Mouse (Mus musculus) heart, adult 18-20 months (tissue): ENCODE data around the gene Ext2. TPM values are rescaled to one million over a fixed set of nuclear protein-coding genes. Genes with fewer than 3 reads are reported as not detected.

ENCODE experiments used
- DNase-seq, 2 experiments: peaks; one replicate each; pipeline ENCODE4 v3.0.0; 2021 to 2022; ENCODE audit warnings: mixed read lengths in 1 of 2
- total RNA-seq, 2 experiments: library from RNA; stranded (reverse); gene quantifications; 2 replicates each; pipeline ENCODE4 v1.2.3; 2021

Ext2 gene
- total RNA-seq, 2 experiments from 2014 or later = 37.9 to 39.9 TPM

DNA sequence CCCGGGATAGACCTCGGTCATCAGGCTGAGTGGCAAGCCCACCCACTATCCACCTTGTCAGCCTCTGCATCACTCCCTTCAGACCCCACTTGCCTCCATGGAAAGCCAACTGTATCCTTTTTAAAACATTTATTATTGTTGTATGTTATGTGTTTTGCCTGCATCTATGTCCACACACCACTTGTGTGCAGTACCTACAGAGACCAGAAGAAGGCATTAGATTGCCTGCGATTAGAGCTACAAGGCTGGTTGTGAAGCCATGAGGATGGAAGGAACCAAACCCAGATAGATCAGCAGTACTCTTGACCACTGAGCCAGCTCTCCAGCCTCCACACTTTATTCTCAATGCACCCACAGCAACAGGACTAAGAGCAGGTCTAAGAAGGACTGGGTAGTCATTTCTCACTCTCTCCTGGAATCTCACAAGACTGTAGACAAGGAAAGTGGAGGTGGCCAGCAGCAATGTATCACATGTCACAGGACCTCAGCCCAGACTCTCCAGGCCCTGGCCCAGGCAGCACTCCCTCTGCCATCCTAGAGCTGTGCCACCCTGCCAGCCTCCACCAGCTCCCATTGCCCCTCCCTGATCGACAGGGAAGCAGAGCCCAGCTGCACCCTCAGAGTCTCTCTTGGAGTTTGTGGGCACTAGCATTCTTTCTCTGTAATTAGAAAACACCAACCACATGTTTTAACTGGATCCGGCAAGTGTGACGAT, 15.7 kb downstream of the Ext2 start:
- DNase-seq = no peak

DNA sequence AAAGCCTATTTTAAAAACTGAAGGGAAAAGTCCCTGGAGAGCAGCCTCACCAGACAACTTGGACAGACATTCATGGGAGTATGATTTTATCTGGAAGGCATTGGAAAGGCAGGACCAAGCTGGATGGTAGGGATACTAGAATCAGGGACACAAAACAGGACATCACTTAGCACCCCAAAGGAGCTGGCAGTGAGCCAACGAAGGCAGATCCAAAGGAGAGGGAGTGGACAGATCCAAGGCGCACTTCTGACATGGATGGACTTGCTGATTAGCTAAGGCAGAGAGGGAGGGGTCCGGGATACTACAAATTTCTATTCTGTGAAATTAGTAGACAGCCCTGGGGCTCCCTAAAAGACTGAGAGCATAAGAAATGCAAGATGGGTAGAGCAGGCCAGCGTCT, 16.8 kb downstream of the Ext2 start:
- DNase-seq = peak in 1 of 2 experiments; percentile 23

DNA sequence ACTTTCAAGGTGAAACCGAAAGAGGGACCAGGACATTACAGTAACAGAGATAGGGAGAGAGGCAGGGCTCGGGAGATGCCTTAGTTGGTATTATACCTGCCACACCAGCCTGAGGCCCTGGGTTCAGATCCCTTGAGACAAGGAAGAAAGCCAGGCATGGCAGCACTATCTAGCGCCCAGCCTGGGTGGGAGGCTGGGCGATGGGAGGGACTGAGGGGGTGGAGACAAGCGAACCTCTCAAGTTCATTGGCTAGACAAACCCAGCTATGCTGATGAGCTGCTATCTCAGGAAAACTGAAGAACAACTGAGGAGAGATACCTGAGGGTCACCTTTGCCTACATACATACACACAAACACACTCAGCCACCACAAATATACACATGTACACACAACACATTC, 17.3 kb downstream of the Ext2 start:
- DNase-seq = no peak

DNA sequence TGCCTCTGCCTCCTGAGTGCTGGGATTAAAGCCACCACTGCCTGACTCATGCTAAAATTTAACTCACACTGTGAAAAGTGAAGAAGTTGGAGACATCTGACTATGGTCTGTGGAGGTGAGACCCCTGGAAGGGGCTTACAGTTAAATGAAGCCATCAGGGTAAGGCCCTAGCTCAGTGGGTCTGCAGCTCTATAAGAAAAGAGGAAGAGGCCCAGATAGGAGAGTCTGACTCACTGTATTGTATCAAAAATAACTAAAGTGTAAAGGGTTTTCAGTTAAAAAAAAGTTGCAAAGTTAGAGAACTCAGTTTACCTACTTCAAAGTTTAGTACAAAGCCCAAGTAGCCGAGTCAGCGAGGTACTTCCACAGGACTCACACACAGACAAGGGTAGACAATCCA, 19.4 kb downstream of the Ext2 start:
- no peak for DNase-seq

DNA sequence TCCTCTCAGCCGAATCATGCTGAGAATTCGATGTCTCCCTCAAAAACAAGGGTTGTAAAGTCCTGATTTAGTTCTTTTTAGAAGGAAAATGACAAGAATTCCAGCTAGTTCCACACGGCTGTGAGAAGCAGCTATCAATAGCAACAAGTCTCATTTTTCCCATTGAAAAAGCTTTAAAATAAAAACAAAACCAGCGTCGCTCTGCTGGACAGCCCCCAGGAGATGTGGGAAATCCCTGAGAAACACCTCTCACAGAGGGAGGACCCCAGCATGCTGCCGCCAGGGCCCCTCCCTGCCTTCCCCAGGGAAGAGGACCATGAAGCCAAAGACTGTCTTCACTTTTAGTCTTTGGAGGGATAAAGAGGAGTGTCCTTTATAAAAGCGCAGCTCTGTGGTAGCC, 21.3 kb downstream of the Ext2 start:
- DNase-seq = no peak

DNA sequence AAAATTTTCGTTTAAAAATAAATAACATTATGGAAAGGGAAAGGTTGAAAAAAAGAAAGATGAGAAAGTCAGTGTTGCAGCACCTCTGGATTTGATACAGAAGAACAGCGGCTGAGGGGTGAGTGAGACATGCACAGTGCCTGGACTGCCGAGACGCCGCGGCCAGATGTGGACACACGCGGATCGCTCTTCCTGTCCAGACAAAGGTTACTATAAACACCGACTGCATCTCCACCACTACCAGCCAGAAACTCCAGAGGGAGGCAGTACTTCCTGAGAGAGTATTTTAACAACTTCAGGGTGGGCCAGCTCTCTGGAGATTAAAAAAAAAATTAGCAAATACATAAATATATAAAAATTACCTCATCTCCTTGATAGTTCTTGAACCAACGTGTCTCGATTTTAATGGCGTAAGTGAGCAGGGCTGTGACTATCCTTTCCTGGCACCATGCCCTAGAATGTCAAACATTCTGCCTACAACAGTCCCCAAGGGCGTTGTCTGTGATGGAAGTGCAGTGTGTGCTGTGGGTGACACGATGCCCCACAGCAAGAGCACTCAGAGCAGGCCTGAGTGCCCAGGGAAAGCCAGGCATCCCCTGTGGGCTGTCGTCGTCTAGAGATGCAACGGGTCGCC, 25.1 kb downstream of the Ext2 start:
- DNase-seq = no peak

DNA sequence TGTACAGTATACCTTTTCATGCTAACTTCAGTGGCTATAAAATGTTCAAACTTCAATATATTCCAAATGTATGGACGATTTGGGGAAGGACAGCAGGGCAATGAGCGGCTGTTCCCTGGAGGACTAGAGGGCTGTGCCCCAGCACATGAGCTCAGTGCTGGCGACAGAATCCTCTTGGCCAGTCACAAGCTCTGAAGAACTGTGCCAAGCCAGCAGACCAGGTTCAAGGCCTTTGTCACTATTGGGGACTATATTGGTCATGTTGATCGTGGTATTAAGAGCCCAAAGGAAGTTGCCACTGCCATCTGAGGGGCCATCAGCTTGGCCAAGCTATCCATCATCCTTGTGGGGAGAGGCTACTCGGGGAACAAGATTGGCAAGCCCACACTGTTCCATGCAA, 28.0 kb downstream of the Ext2 start:
- no peak for DNase-seq

DNA sequence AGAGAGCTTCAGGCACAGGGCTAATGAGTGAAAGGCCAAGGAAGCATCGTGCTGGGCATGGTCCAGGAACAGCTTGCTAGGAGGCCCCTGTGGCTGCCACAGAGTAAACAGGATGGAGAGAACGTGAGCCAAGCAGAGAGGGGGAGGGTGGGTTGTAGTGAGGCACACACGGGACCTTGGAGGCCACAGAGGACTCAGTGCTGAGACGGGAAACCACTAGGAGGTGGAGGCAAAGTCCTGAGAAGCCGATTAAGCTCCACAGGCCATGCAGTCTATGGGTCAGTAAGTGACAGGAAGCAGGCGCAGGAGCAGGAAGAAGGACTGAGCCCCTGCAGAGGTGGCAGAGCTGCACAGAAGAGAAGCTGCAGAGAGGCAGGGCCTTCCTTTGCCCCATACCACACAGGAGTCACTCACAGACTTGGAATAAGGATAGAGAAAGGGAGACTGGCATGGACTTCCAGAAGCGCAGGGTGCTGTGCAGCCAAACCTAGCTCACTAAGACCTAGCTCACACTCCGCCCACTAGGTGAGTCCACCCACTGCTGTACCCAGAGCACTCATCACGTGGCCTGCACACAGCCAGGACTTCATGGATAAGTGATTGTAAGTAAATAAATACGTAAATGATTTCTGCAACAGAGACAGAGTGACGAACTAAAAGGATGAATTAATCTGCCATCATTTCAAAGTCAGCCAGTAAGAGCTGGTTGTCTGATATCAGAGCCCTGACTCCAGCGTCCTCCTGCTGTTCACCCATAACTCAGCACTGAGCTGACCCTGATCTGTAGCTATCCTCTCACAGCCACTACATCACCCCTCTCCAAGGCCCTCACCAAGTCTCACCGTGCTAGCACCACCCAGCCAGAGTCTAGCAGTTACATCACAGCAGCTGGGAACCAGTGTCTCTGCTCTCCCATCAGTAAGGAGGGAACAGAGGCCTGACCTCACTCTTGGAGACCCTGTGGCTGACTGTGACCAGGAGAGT, 30.6 kb downstream of the Ext2 start:
- peak; percentile 68 to 88 for DNase-seq

DNA sequence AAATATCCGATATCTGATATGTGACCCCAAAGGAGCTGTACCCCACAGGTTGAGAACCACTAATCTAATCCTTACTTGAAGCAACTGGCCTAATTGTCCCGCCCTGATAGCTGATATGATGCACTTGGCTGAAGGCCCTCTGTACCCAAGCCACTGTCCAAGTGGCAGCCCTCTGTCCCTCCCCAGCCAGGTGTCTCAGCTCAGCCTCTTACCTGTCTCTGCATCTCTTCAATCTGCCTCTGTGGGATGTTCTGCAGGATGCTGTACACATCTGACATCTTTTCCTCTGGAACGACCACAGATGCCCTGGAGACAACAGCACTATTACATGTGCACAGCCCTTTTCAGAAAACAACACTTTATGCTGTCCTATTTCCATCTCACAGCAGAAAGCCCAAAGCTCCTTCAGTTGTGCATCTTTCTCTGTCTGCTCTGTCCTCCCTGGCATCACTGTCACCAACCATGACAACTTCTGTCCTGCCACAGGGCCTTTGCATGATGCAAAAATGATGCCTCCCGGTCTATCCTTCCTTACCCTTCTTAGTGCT, 31.5 kb downstream of the Ext2 start:
- no peak for DNase-seq

DNA sequence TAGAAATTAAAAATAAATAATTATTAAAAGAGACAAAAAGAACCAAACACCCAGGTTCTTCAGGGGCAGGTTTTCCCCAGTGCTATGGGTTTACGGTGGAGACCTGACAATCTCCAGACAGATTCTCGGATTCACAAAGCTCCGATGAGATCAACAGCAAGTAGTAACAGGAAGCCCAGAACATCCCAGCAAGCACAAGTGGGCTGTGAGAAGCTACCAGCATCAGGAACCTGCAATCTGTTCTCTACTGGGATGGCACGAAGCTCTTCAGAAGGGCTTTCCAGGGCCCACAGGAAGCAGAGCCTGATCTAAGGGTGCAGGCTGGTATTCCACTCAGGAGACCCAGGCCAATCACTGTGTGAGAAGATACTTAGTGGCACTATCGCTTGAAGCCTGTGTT, 33.8 kb downstream of the Ext2 start:
- DNase-seq = no peak

DNA sequence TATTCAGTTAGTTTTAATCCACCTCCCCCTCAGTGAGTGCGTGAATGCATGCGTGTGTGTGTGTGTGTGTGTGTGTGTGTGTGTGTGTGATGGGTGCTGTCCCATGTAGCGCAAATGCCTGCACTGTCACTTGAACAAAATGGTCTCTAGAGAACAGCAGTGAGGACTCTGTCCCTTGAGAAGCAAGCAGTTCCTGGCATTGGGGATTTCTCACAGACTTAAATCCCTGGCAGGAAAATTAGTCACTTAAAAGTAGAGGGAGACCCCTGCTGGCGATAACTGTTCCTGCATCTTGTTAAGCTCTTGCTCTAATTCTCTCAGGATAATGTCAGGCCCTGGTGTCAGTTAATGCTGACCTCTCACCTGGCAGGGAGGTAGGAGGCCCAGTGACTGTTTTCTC, 36.2 kb downstream of the Ext2 start:
- DNase-seq = peak; percentile 64 to 88

DNA sequence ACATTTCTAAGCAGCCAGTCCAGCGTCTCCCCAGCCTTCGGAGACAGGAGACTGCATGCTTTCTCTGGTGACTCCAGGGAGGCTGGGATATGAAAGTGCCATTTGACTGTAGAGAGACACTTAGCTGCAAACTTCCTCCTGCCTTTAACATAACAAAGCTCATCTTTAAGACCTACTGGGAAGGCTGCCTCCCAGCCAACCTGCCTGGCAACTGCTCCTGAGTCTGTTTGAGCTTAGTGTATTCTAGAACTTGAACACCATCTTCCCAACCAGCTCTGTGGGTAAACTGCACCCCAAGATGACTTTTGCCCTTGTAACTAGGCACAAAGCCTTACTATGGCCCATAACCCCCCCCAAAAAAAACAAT, 37.0 kb downstream of the Ext2 start:
- DNase-seq = no peak

DNA sequence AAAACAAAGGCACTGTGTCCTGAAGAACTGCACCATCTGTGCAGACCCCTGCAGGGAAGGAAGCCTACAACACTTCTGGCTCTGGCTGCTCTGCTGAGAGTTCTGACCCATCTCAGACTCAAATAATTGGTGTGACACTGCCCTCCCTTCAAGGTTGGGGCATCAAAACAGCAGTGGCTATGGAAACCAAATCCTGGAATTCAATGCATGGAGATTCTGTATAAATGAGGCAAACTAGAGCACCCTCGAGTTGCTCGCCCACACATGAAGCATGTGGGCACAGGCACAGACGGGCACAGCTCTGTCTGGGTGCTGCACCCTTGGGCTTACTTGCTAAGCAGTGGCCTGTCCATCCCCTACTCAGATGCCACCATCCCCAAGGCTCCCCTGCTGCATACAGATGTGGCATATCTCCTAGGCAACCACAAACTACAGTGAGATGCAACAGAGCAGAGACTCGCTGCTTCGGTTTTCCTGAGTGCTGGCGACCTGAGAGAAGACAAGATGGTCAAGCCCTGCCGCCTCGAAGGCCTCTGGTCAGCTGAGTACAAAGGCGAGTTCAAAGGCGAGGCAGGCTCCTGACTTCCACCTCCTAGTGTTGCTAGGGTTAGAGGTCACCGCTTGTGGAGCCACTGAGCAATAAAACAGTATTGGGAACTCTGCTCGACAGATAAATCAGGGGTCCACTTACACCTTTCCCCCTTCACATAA, 37.5 kb downstream of the Ext2 start:
- no peak for DNase-seq

DNA sequence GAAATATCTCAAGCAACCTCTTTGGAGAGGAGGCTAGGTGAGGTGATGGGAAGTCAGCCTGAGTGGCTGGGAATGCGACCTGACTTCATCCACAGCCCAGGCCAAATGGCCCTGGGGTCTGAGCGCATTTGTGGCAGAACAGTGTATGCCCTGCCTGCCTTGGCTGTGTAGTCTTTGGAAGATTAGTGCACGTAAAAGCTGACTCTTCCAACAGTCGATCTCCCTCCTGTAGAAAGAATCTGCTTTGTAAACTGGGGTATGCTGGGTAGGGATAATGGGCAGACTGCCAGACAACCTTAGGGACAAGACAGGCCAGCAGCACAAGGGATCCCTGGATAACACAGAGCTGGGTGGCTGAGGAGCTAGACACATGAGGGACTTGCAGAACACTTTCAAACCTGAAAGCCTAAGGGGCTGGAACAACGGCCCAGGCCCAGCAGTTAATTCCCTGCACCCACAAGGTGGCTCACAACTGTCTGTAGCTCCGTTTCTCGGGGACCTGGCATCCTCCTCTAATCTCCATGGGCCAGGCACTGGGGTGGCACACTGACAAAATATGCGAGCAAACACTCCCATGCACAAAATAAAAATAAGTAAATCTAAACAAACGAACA, 38.3 kb downstream of the Ext2 start:
- no peak for DNase-seq

DNA sequence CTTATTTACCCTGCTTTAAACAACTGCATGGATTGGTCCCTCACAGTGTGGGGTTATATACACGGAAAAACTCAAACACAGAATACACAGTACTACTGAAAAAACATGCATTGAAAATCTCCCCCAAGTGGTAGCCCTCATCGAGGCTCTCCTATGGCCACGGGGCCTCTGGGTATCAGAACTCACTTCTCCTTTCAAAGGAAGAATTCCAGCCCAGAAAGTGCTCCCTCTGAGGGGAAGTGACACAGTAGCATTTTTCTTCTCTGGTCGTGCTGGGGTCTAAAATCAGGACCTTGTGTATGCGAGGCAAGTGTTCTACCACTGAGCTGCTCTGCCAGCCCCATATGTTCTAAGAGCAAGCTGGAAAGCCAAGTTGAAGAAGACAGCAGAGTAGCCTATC, 39.7 kb downstream of the Ext2 start:
- DNase-seq = no peak

DNA sequence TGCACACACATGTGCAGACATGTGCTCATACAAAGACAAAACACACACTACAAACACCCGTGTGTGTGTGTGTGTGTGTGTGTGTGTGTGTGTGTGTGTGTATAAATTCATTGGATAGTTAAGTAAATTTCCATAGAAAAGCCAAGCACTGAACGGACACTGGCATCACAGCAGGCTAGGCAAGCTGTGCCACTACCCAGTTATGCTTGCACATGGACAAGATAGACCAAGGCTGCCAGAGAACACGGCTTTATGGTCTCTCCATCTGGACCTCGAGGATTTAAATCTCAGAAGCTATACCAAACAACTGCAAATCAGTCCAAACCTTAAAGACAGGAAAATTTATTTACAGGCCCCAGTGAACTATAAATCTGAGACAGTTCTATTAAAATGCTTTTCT, 40.2 kb downstream of the Ext2 start:
- no peak for DNase-seq

DNA sequence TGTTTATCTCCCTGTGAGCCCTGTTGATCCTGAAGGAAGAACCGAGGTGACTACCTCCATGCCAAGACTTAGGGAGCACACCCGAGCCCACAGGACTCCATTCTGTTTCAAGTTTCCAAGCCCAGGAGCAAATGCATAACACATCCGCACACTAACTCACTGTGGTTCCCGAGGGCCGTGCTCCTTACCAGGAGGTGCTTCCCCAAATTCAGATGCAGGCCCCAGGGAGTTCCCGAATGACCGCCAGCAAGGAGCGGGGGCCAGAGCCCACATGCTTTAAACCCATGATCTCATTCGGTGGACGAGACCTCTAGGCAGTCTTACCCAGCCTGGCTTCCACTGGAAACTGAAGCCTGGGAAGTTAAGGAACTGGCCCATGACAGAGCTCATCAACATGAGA, 41.8 kb downstream of the Ext2 start:
- peak in 1 of 2 experiments; percentile 31 for DNase-seq

DNA sequence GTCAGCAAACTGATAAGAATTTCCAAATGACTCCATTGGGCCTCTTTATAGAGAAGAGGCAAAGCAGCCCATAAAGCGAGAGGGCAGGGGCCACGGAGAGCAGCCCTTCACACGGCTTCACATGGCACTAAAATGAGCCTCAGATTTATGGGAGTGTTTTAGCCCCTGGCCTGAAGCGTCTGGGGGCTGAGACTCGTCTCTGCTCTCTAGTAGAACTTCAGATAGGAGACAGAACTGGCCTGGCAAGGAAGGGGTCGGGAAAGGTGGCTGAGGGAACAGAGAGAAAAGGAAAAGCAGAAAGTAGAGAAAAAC, 42.5 kb downstream of the Ext2 start:
- no peak for DNase-seq

DNA sequence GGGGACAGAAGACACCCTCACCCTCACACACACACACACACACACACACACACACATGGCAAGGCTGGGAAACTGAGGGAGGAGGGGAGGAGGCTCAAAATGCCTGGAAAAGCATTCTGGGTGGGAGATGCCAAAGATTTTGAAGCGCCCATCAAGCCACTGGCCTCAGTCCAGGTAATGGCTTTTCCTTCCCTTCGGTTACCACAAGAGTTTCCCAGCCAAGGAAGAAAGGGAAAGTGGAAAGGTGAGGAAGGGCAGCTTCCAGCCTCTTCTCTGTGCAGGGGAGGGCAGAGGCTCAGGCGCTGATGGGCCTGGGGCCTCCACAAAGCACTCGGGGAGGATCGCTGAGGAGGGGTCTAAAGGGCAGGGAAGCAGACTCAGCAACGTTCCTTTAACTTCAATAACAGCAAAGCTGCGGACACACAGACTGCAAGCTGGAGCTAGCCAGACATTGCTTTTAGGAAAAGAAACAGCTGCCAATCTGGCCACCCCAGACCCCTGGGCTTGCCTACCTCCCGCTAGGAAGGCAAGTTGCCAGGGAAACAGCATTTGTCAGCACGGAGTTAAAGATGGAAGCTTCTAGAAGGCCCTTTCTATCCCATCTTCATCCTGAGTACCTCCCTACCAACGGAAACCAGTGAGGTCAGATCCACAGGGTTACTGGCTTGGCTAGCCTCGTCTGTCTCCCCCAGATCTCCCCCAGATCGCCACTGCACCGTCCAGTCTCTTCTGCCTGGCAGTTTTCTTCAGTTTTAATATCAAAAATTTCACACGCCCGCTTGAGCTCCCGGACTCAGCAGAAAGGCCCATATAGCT, 43.1 kb downstream of the Ext2 start:
- DNase-seq = no peak

DNA sequence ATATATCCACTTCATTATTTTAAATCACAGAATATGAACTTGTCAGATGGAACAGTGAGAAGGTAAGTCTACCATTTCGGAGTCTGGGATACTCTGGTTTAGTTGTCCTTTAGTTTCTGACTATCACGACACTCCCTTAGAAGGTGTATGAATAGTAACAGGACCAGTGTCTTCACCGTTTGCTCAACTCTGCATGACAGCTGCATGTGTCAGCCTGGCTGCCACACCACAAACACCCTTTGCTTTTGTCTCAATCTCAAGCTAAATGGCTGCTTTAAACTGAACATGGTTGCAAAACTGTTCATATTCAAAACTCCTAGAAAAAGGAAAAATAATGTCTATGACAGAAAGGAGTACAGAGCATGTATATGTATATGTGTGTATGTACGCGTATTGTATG, 43.8 kb downstream of the Ext2 start:
- DNase-seq = no peak

DNA sequence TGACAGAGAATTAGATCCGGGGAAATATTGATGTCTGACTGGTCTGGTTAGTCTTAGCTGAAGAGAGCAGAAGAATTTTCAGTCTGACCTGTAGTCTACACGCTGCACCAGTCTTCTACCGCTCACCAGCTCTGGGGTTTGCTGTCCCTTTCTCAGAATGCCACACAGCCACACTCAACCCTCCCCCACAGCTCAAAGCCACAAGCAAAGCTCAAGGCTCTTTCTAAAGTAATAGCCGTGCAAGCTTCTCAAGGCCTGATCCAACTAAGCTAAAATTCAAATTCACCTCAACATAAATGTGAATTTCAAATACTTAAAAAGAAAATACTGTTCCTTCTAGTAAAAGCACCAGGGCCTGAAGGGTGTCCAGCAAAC, 45.3 kb downstream of the Ext2 start:
- no peak for DNase-seq
